Mouse (Mus musculus) neural tube, embryonic 15.5 days (tissue): ENCODE measurements at regions not wholly inside any gene's neighbourhood (a gene's known extent, or its start where the extent isn't known, plus 50 kb on each side); places are given as distances from the start of the nearest gene placed in this dataset.

Experiments used
- ATAC-seq: fragments of 200-750 bp; cut with Nextera tagmentation; 2 replicates; pipeline ENCODE4 v1.8.0; 2017; ENCODE audit warnings: mild to moderate bottlenecking, moderate TSS enrichment, moderate library complexity; ENCODE audit not compliant: low FRiP score
- H3K27ac ChIP-seq: fragments of 300-500 bp; sonication (generic); replicated peaks from 2 replicates; pipeline ENCODE4 v1.5.1; 2015; ENCODE audit warnings: mild to moderate bottlenecking, inconsistent platforms
- H3K27me3 ChIP-seq: fragments of 300-500 bp; sonication (generic); replicated peaks from 2 replicates; pipeline ENCODE4 v1.6.1; 2015; ENCODE audit warnings: inconsistent platforms
- H3K36me3 ChIP-seq: fragments of 300-500 bp; sonication (generic); 2 replicates; pipeline ENCODE4 v1.6.1; 2015; ENCODE audit warnings: inconsistent platforms
- H3K4me1 ChIP-seq: fragments of 300-500 bp; sonication (generic); 2 replicates; pipeline ENCODE4 v1.6.1; 2015; ENCODE audit warnings: inconsistent platforms
- H3K4me2 ChIP-seq: fragments of 300-500 bp; sonication (generic); 2 replicates; pipeline ENCODE4 v1.6.1; 2015; ENCODE audit warnings: inconsistent platforms, mild to moderate bottlenecking, moderate library complexity
- H3K4me3 ChIP-seq: fragments of 300-500 bp; sonication (generic); replicated peaks from 2 replicates; pipeline ENCODE4 v1.5.1; 2015; ENCODE audit warnings: mild to moderate bottlenecking, inconsistent platforms
- H3K9ac ChIP-seq: fragments of 300-500 bp; sonication (generic); replicated peaks from 2 replicates; pipeline ENCODE4 v1.6.1; 2015; ENCODE audit warnings: mild to moderate bottlenecking, inconsistent platforms
- H3K9me3 ChIP-seq: fragments of 300-500 bp; sonication (generic); replicated peaks from 2 replicates; pipeline ENCODE4 v1.6.1; 2016; ENCODE audit warnings: inconsistent platforms
- WGBS: fragments of 180-500 bp; shearing (Covaris S2); methylation state at CpG from one replicate; pipeline ENCODE4 v1.1.7; 2015; ENCODE audit warnings: mixed read lengths; 5-methylcytosine and 5-hydroxymethylcytosine counted together

DNA sequence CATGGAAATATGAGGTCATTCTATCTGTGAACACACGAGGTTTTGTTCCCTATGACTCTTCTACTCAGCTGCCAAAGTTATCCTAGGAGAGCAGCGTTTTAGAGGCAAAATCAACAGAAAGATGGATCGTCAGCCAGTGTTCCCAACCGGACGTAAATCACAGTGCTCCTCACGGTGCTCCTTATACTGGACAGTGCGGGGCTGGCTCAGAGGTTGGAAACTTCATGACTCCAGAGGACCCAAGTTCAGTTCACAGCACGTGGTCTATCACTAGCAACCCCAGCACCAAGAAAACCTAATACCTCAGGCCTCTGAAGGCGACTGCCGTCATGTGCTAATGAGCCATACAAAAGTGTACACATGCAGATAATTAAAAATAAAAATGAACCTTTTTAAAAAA, 351.2 kb upstream of the Atp11b start:
- H3K9ac ChIP-seq = no peak overlapping the region
- no peak overlapping the region for H3K4me2 ChIP-seq
- no peak for ATAC-seq
- H3K36me3 ChIP-seq = no peaks in the 10 kb centered on the region
- peaks cover 9% of the 10 kb centered on the region for H3K4me1 ChIP-seq
- no peaks in the 10 kb centered on the region for H3K9me3 ChIP-seq
- no peak overlapping the region for H3K27ac ChIP-seq
- no peak overlapping the region for H3K4me3 ChIP-seq
- 65% methylated on average over 10 of the region's 10 CpGs for WGBS
- no peaks in the 10 kb centered on the region for H3K27me3 ChIP-seq

DNA sequence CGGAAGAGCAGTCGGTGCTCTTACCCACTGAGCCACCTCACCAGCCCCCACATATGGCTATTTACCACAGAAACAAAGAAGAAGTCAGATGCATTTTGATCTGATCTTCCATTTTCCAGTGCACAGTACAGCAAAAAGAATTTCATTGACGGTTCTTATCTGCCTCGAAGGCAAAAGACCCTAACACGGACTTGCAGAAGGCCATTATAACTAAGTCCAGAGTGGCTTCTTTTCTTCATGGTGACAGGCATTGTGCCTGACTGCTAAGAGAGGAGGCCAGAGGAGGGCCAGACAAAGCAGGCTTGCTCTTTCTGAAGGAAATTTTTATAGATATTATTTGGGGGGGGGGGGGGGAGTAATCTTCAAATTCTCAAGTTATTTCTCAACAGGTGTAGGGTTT, 350.0 kb upstream of the Atp11b start:
- Histone ChIP-seq H3K27me3 (no peaks in the 10 kb centered on the region), H3K36me3 (no peaks in the 10 kb centered on the region), H3K27ac (no peak overlapping the region), H3K4me3 (no peak overlapping the region), H3K9me3 (no peaks in the 10 kb centered on the region), H3K4me1 (peaks cover 9% of the 10 kb centered on the region), H3K4me2 (no peak overlapping the region), H3K9ac (no peak overlapping the region)
- 42% methylated on average over 5 of the region's 5 CpGs for WGBS
- no peak for ATAC-seq

DNA sequence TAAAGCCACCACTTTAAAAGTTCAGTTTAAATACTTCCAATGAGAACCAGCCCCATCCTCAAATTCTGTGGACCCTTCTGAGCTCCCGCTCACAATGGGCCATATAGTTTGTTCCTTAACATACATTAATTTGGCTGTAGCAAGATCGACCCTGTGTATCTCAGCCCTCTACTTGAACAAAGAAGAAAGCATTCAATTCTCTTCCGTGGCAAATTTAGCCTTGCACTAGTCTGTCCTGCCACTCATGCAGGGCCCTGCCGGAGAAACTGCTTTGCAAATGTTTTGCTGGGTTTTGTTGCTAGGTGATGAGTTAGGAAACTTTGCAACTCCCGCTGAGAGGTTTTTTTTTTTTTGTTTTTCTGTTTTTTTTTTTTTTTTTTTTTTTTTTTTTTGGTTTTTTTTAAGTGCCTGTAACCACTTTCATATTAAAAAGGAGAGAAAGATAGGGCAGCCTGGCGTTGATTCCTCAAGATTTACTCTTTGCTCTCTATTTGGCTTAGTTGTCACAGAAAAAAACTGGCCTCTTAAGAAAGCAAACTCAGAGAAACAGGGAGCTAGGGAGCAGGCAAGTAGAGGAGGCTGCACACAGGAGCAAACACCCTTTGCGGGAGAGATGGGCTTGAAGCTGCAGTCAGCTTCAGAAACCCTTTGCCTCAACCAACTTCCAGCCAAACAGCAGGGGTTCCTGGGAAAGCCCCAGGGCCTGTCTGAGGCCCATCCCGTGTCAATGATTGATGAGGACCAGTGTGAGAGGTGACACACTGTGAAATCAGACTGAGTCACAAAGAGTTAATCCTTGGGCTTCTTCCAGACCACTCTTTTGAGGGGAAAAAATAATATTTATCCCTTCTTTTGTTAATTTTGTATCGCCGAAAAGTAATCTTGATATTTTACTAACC, 349.2 kb upstream of the Atp11b start:
- H3K9me3 ChIP-seq = no peaks in the 10 kb centered on the region
- H3K9ac ChIP-seq = no peak overlapping the region
- H3K27ac ChIP-seq = peak overlapping the region; percentile 65
- H3K4me2 ChIP-seq = peak overlapping the region; percentile 23
- H3K4me1 ChIP-seq = peaks cover 9% of the 10 kb centered on the region
- WGBS = 6% methylated on average over 10 of the region's 10 CpGs
- no peaks in the 10 kb centered on the region for H3K27me3 ChIP-seq
- ATAC-seq = peak; percentile 53; the same call in 1 of the 2 replicates
- no peaks in the 10 kb centered on the region for H3K36me3 ChIP-seq
- no peak overlapping the region for H3K4me3 ChIP-seq

DNA sequence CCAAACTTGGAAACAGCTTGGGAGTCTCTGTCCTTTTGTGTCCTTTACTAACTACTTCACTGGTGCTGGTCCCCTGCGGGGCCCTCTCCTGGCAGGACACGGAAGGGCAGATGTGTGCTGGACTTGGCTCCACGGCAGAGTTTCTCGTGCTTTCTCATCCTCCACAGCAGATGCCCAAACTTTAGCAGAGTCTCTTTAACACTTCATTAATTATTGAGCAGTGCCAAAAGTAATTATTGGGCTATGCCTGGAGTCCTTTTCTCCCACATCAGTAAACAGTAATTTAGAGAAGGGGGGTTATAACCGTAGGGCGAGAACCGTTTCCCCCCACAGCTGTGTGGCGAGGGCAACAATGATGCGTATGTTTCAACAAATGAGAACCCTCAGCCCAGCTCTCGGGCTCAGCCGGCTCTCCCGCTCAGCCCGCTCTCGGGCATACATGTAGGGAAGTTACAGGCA, 348.3 kb upstream of the Atp11b start:
- Histone ChIP-seq H3K4me2 (peak overlapping the region; percentile 23), H3K9ac (no peak overlapping the region), H3K9me3 (no peaks in the 10 kb centered on the region), H3K36me3 (no peaks in the 10 kb centered on the region), H3K4me3 (no peak overlapping the region), H3K4me1 (peaks cover 9% of the 10 kb centered on the region), H3K27ac (peak overlapping the region; percentile 65), H3K27me3 (no peaks in the 10 kb centered on the region)
- 18% methylated on average over 14 of the region's 14 CpGs for WGBS
- peak; percentile 72; the same call in 1 of the 2 replicates for ATAC-seq

DNA sequence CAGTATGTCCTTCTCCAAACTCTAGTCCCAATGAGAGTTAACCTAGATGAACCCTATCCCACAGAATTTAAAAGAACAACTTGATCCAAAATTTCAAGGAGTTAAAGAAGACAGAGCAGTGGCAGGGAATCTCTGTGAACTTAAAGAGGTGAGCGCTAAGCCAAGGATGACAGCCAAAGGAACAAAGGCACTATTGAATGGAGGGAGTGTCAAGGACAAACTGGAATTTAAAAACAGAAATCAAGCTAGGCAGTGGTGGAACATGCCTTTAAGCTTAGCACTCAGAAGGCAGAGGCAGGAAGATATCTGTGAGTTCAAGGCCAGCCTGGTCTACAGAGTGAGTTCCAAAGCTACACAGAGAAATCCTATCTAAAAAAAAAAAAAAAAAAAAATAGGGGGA, 316.2 kb upstream of the Atp11b start:
- WGBS = 93% methylated on average over 1 of the region's 1 CpGs
- H3K36me3 ChIP-seq = no peaks in the 10 kb centered on the region
- H3K27ac ChIP-seq = no peak overlapping the region
- H3K4me3 ChIP-seq = no peak overlapping the region
- H3K4me1 ChIP-seq = no peaks in the 10 kb centered on the region
- H3K27me3 ChIP-seq = no peaks in the 10 kb centered on the region
- H3K4me2 ChIP-seq = no peak overlapping the region
- no peaks in the 10 kb centered on the region for H3K9me3 ChIP-seq
- no peak for ATAC-seq
- no peak overlapping the region for H3K9ac ChIP-seq

DNA sequence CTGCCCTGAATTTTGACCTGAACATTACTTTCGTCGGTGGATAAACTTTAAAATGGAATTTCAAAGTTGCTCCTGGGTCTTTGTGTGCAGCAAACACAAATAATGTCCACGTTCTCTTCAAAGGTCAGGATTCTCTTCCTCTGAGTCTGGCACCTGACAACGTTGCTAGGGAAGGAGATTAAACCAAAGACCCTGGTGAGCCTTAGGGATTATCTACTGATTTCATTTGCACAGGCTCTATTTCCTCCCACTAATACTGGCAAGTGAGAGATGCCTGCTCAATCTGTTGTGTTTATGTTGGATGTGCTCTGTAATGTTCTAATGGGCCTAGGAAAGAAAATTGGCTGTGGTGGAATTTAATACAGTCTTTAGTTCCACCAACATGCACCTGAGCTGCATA, 291.0 kb upstream of the Atp11b start:
- no peaks in the 10 kb centered on the region for H3K36me3 ChIP-seq
- H3K27ac ChIP-seq = no peak overlapping the region
- H3K4me3 ChIP-seq = no peak overlapping the region
- H3K27me3 ChIP-seq = no peaks in the 10 kb centered on the region
- WGBS = 63% methylated on average over 4 of the region's 4 CpGs
- no peaks in the 10 kb centered on the region for H3K9me3 ChIP-seq
- no peak for ATAC-seq
- no peak overlapping the region for H3K9ac ChIP-seq
- peaks cover 3% of the 10 kb centered on the region; the same call in 1 of the 2 replicates for H3K4me1 ChIP-seq
- H3K4me2 ChIP-seq = no peak overlapping the region

DNA sequence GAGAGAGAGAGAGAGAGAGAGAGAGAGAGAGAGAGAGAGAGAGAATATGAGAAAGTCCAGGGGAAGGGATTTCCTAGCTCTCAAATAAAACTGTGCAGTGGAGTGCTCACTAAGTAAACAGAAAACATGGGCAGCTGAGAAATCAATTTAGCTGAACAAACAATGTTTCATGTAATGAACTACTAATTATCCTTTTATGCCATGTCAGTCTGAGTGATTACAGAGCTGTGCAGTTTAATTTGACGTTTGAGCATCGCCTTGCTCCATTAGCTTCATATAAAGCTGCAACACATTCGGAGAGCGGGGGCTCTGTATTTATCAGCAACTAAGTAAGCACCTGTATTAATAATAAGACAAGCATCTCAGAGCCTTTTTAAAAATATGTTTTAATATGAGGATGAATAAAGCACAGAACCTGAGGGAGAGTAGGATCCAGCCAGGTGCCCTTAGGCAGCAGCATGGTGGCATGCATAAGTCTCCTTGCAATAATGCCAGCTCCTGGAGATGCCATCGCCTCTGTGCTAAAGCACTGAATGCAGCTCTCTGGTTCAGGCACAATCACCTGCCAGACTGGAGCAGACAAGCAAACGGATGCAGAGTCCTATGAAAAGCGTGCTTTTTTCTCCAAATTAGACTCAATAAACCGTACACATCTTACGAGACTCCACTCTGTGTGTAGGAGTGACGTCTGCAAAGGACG, 289.5 kb upstream of the Atp11b start:
- WGBS = 56% methylated on average over 11 of the region's 11 CpGs
- Histone ChIP-seq H3K27me3 (no peaks in the 10 kb centered on the region), H3K9me3 (no peaks in the 10 kb centered on the region), H3K27ac (no peak overlapping the region), H3K4me1 (peaks cover 3% of the 10 kb centered on the region; the same call in 1 of the 2 replicates), H3K4me2 (no peak overlapping the region), H3K36me3 (no peaks in the 10 kb centered on the region), H3K4me3 (no peak overlapping the region), H3K9ac (no peak overlapping the region)
- ATAC-seq = peak; percentile 80

DNA sequence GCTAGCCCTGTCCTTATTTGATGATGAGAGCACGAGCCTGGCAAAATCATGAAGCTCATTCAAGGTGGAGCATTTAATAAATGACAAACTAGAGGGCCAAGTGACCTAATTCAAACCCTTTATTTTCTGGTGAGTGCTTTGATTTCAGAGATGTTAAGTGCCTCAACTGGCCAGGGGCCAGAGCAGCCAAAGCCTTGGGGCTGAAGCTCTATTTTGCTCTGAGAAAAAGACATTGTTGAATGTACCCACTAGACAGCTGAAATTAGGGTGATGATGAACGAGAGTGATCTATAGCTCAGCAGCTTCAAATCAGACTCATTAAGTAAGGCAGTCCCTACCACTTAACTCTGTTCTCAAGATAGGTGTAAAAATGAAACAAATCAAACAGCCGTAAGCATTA, 287.9 kb upstream of the Atp11b start:
- 65% methylated on average over 3 of the region's 3 CpGs for WGBS
- no peaks in the 10 kb centered on the region for H3K27me3 ChIP-seq
- no peak overlapping the region for H3K4me2 ChIP-seq
- no peak overlapping the region for H3K27ac ChIP-seq
- no peak overlapping the region for H3K9ac ChIP-seq
- H3K4me3 ChIP-seq = no peak overlapping the region
- no peaks in the 10 kb centered on the region for H3K9me3 ChIP-seq
- peaks cover 3% of the 10 kb centered on the region; the same call in 1 of the 2 replicates for H3K4me1 ChIP-seq
- ATAC-seq = no peak
- H3K36me3 ChIP-seq = no peaks in the 10 kb centered on the region

DNA sequence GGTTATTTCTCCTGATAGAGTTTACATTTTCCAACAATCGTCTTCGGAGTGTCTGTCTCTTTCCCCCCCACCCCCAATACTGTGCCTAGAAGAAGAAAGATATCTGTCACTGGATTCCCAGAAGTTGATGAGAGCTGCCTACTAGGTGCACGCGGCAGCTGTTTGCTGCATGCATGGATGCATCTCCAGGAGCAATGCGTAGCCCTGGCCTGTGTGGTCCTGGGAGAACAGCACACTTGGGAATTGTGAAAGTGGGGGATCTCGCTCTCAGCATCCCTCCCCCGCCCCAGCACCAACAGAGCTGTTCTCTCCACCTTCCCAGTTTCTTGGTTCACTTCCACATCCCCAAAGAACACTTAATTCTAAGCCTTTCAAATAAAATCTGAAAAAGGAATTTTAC, 280.6 kb upstream of the Atp11b start:
- peaks cover 11% of the 10 kb centered on the region for H3K4me1 ChIP-seq
- no peak for ATAC-seq
- no peak overlapping the region for H3K27ac ChIP-seq
- H3K4me3 ChIP-seq = no peak overlapping the region
- no peak overlapping the region for H3K9ac ChIP-seq
- no peaks in the 10 kb centered on the region for H3K9me3 ChIP-seq
- H3K4me2 ChIP-seq = no peak overlapping the region
- H3K27me3 ChIP-seq = no peaks in the 10 kb centered on the region
- no peaks in the 10 kb centered on the region for H3K36me3 ChIP-seq
- WGBS = 42% methylated on average over 7 of the region's 7 CpGs

DNA sequence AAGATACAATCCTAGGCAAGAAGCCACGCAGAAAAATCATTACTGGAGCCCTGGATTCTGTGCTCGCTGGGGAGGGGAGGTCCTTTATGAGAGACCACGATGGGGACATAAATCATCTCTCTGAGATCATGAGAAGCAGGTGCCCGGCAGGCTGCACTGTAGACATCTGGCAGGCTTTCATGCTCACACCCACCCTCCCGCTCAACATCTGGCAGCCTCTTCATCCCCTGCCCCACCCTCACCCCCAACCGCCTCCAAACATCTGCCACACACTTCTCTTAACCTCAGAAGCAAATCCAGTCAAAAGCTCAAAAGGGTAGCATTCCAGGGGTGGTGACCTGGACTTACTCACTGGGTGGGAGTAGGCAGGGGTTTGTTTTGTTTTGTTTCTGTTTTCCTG, 279.5 kb upstream of the Atp11b start:
- no peaks in the 10 kb centered on the region for H3K9me3 ChIP-seq
- no peak overlapping the region for H3K4me2 ChIP-seq
- H3K4me1 ChIP-seq = peaks cover 11% of the 10 kb centered on the region
- ATAC-seq = no peak
- H3K36me3 ChIP-seq = no peaks in the 10 kb centered on the region
- no peak overlapping the region for H3K4me3 ChIP-seq
- WGBS = 20% methylated on average over 6 of the region's 6 CpGs
- H3K27ac ChIP-seq = no peak overlapping the region
- H3K27me3 ChIP-seq = no peaks in the 10 kb centered on the region
- no peak overlapping the region for H3K9ac ChIP-seq

DNA sequence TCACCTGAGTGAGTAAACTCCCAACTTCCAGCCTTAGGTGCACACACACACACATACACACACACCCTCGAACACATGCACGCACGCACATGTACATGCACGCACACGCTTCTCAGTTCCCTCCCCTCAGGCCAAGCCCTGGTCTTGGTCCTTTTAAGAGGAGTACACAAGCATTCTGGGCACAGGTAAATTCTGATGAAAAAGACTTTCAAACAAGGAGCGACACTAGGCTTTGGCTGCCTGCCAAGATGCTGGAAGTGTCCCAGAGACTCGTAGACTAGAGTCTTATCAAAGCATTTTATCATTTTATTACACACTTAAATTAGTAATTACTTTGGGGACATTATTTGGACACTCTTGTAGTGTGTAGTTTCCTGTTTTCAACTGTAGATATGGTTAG, 278.6 kb upstream of the Atp11b start:
- 74% methylated on average over 7 of the region's 7 CpGs for WGBS
- Histone ChIP-seq H3K4me1 (peaks cover 11% of the 10 kb centered on the region), H3K36me3 (no peaks in the 10 kb centered on the region), H3K9me3 (no peaks in the 10 kb centered on the region), H3K27ac (no peak overlapping the region), H3K4me3 (no peak overlapping the region), H3K27me3 (no peaks in the 10 kb centered on the region), H3K9ac (no peak overlapping the region), H3K4me2 (no peak overlapping the region)
- ATAC-seq = no peak
